Mouse (Mus musculus): ENCODE measurements at regions not wholly inside any gene's neighbourhood (a gene's known extent, or its start where the extent isn't known, plus 50 kb on each side); places are given as distances from the start of the nearest gene placed in this dataset. TPM values are rescaled to one million over a fixed set of nuclear protein-coding genes. Genes with fewer than 3 reads are reported as not detected.

GRCm38 (mm10) chr8:128296728-128297380, 61.5 kb upstream of the Nrp1 start:
- Histone ChIP-seq H3K27me3 (no peaks in the 10 kb centered on the region), H3K4me2 (replicated peaks) (no peak overlapping the region), H3K9me3 (replicated peaks) (no peaks in the 10 kb centered on the region), H3K27ac (no peak overlapping the region), H3K4me1 (no peaks in the 10 kb centered on the region), H3K36me3 (no peaks in the 10 kb centered on the region), H3K9ac (no peak overlapping the region), H3K4me3 (no peak overlapping the region)
- 69% methylated on average over 14 of the region's 14 CpGs for WGBS
- no peak for ATAC-seq (ENCODE audit: low FRiP score)

- WGBS: 75% methylated on average over 2 of the region's 2 CpGs
- no peak for ATAC-seq (ENCODE audit: low FRiP score)
- H3K27ac ChIP-seq: no peak overlapping the region
Observed at GRCm38 (mm10) chr8:128302322-128302721, 56.1 kb upstream of the Nrp1 start.

More at GRCm38 (mm10) chr8:128302322-128302721, 56.1 kb upstream of the Nrp1 start:
- Histone ChIP-seq H3K4me2 (replicated peaks) (no peak overlapping the region), H3K36me3 (no peaks in the 10 kb centered on the region), H3K9ac (no peak overlapping the region), H3K27me3 (no peaks in the 10 kb centered on the region), H3K4me3 (no peak overlapping the region), H3K9me3 (replicated peaks) (no peaks in the 10 kb centered on the region), H3K4me1 (no peaks in the 10 kb centered on the region)

Small RNA genes lying in the stretch of these regions (microRNA-seq; reads per million reads assigned to microRNA genes)
- gene Mir21c: not detected

Data from hindbrain, embryonic 12.5 days (tissue).